Mouse (Mus musculus): ENCODE measurements around the gene Spata21. TPM values are rescaled to one million over a fixed set of nuclear protein-coding genes. Genes with fewer than 3 reads are reported as not detected.

Spata21 gene
- polyA plus RNA-seq, 1 experiment from 2014 or later = 0.12 TPM

DNA sequence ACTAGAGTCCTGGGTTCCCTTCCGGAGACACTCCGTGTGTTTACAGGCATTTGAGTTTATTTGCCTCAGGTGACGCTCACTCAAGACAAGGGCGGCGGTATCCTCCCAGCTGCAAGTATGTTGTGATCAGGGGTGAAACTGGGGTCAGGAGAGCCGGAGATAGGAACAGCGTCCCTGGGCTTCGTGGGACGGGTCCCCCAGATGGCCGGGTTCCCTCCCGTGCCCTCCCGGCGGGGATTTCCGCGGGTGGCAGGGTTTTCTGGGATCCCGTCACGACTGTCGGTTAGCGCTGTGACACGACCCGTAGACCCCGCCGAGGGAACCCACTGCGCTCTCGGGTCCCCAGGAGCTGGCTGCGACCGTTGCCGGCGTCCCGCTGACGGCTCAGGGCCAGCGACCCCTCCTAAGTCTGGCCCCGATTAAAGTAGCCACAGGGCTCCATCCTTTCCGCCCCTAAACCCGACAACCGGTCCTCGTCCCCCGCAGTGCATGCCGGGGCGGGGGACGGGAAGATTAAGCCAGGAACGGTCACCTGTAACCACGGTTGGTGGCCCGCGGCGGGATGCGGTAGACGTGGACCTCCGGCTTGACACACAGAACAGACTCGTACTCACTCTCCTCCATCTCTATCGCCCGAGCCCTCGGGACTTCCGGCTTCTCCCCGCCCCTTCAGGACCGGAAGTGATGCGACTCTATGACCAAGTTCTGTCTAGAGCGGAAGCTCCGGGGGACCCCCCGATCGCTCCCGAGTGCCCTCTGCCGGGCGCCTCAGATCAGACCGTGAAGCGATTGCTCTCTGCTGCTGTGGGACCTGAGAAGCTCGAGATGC is 10.2 kb upstream of the Spata21 start, which contains the start of gene Necap2:
Necap2 (minus strand) TSS at position 677 of the 829 bp plus-strand sequence.
- peak within 1 kb of the TSS; percentile 99 for H3K4me3 ChIP-seq (ENCODE audit: low read depth, low read length)
- no peaks in the 10 kb centered on the region for H3K27me3 ChIP-seq (replicated peaks; ENCODE audit: control insufficient read depth, insufficient read depth, low read length)
- TF ChIP-seq CTCF (IDR thresholded peaks at IDR 0.05; ENCODE audit: low read depth) = peak; percentile 89
- H3K4me2 ChIP-seq (replicated peaks; ENCODE audit: low read depth) = peak within 1 kb of the TSS; percentile 86
- H3K9ac ChIP-seq (ENCODE audit: low read depth, low read length) = peak within 1 kb of the TSS; percentile 89
- peaks cover 20% of the 10 kb centered on the region; the same call in 1 of the 2 replicates for H3K36me3 ChIP-seq (ENCODE audit: control insufficient read depth, insufficient read depth)
- no peaks in the 10 kb centered on the region for H3K9me3 ChIP-seq (ENCODE audit: control insufficient read depth)
- H3K27ac ChIP-seq (ENCODE audit: low read depth, low read length) = peak within 1 kb of the TSS; percentile 73
- H3K4me1 ChIP-seq (replicated peaks; ENCODE audit: control insufficient read depth, insufficient read depth, low read length) = 0 out of 2 replicates have a peak, but pooled peaks cover 4% of the 10 kb centered on the region
- ATAC-seq = peak; percentile 86
- WGBS = under 1% methylated on average over 67 of the region's 67 CpGs

DNA sequence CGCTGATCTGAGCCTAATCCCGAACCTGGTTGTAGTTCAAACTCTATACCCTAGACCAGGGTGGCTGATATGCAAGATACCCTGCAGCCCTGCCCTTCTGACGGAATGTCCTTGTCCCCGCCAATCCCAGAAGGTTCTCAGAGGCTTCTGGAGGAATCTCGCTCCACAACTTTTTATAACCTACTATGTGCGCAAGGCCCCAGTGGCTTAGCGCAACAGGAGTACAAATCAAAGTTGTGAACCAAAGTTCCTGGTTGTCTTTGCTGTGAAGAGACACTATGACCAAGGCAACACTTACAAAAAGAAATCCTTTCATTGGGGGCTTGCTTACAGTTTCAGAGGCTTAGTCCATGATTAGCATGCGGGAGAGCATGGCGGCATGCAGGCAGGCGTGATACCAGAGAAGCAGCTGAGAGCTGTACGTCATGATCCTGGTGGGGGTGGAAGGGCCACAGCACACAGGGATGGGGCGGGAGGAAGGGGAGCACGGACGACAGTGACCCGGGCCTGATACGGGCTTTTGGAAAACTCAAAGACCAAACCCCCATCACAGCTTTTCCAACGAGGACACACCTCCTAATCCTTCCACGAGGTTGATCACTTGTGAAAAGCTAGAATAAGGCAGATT is 9.5 kb upstream of the Spata21 start:
- H3K4me3 ChIP-seq (ENCODE audit: low read depth, low read length) = no peak overlapping the region
- ATAC-seq = no peak

DNA sequence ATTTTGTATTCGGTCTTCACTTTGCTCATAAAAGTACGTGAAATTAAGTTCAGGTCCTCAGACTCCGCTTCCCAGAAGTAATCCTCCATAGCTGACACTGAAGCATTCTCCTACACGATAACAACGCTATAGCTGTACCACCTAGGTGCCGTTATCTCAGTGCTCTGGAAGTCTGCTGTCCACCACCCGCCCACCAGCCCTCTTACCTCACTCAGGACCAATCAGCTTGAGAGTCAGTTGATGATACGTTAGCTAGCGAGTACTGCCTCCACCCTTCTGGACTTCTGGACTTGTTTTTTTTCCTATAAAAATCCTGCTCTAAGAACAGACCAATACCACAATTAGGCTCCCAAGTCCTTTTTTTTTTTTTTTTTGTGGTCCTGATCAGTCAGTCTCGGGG is 1.3 kb upstream of the Spata21 start:
- no peak for TF ChIP-seq CTCF (IDR thresholded peaks at IDR 0.05; ENCODE audit: low read depth)
- H3K9me3 ChIP-seq (ENCODE audit: control insufficient read depth) = no peaks in the 10 kb centered on the region
- peak; percentile 58 for ATAC-seq
- no peaks in the 10 kb centered on the region for H3K36me3 ChIP-seq (ENCODE audit: control insufficient read depth, insufficient read depth)
- no peak overlapping the region for H3K9ac ChIP-seq (ENCODE audit: low read depth, low read length)
- no peaks in the 10 kb centered on the region for H3K27me3 ChIP-seq (replicated peaks; ENCODE audit: control insufficient read depth, insufficient read depth, low read length)
- H3K4me1 ChIP-seq (replicated peaks; ENCODE audit: control insufficient read depth, insufficient read depth, low read length) = no peaks in the 10 kb centered on the region
- H3K4me2 ChIP-seq (replicated peaks; ENCODE audit: low read depth) = no peak overlapping the region
- WGBS = 60% methylated on average over 10 of the region's 10 CpGs
- no peak overlapping the region for H3K4me3 ChIP-seq (ENCODE audit: low read depth, low read length)
- H3K27ac ChIP-seq (ENCODE audit: low read depth, low read length) = no peak overlapping the region

More for the DNA sequence above, 9.5 kb upstream of the Spata21 start:
- Histone ChIP-seq H3K4me1 (replicated peaks; ENCODE audit: control insufficient read depth, insufficient read depth, low read length) (0 out of 2 replicates have a peak, but pooled peaks cover 4% of the 10 kb centered on the region), H3K4me2 (replicated peaks; ENCODE audit: low read depth) (peak overlapping the region; percentile 86), H3K9me3 (ENCODE audit: control insufficient read depth) (no peaks in the 10 kb centered on the region), H3K36me3 (ENCODE audit: control insufficient read depth, insufficient read depth) (peaks cover 13% of the 10 kb centered on the region; the same call in 1 of the 2 replicates), H3K9ac (ENCODE audit: low read depth, low read length) (no peak overlapping the region), H3K27me3 (replicated peaks; ENCODE audit: control insufficient read depth, insufficient read depth, low read length) (no peaks in the 10 kb centered on the region), H3K27ac (ENCODE audit: low read depth, low read length) (no peak overlapping the region; the same call in 1 of the 2 replicates)
- WGBS = 65% methylated on average over 18 of the region's 18 CpGs
- no peak for TF ChIP-seq CTCF (IDR thresholded peaks at IDR 0.05; ENCODE audit: low read depth)

DNA sequence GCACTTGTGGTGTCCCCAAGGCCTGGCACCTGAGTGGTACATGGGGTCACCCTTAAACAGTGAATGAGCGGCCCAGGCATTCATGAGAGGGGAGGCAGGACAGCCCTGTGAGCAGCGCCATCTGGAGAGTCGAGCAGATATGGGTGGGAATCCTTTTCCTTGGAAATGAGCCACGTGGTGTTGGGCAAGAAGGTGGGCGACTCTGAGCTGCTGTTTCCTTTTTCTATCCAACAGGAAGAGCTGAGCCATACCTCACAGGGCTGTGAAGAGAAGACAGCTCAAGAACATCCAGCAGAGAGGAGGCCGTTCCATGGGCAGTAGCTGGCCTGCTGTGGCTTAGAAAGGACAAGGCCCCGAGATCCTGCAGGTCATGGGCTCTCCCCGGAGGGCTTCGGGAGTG is 581 bp downstream of the Spata21 start:
- H3K4me1 ChIP-seq (replicated peaks; ENCODE audit: control insufficient read depth, insufficient read depth, low read length) = no peaks in the 10 kb centered on the region
- H3K4me2 ChIP-seq (replicated peaks; ENCODE audit: low read depth) = no peak overlapping the region
- H3K36me3 ChIP-seq (ENCODE audit: control insufficient read depth, insufficient read depth) = no peaks in the 10 kb centered on the region
- H3K27ac ChIP-seq (ENCODE audit: low read depth, low read length) = no peak overlapping the region
- TF ChIP-seq CTCF (IDR thresholded peaks at IDR 0.05; ENCODE audit: low read depth) = no peak
- no peak overlapping the region for H3K9ac ChIP-seq (ENCODE audit: low read depth, low read length)
- H3K27me3 ChIP-seq (replicated peaks; ENCODE audit: control insufficient read depth, insufficient read depth, low read length) = no peaks in the 10 kb centered on the region
- 57% methylated on average over 9 of the region's 9 CpGs for WGBS
- H3K4me3 ChIP-seq (ENCODE audit: low read depth, low read length) = no peak overlapping the region
- H3K9me3 ChIP-seq (ENCODE audit: control insufficient read depth) = no peaks in the 10 kb centered on the region
- ATAC-seq = no peak

DNA sequence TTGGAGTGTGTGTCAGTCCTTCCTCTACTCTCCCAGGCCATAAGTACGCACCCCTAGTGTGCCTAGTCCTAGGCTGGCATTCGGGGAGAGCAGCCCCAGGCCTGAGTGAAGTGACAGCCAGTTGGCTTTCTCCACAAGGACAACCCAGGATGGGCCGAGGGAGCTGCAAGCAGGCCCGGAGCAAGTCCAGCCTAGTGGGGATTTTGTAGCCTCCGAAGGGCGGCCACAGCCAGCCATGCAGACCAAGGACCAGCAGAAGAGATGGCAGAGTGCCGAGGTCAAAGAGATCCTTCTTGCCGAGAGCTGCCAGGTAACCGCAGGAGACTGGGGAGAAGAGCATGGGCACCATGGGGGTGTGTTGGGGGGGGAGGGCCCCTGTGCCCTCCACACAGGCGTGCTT is 6.9 kb downstream of the Spata21 start:
- TF ChIP-seq CTCF (IDR thresholded peaks at IDR 0.05; ENCODE audit: low read depth) = no peak
- ATAC-seq = no peak
- Histone ChIP-seq H3K9ac (ENCODE audit: low read depth, low read length) (no peak overlapping the region), H3K4me3 (ENCODE audit: low read depth, low read length) (no peak overlapping the region), H3K9me3 (ENCODE audit: control insufficient read depth) (no peaks in the 10 kb centered on the region), H3K27ac (ENCODE audit: low read depth, low read length) (no peak overlapping the region), H3K36me3 (ENCODE audit: control insufficient read depth, insufficient read depth) (no peaks in the 10 kb centered on the region), H3K4me1 (replicated peaks; ENCODE audit: control insufficient read depth, insufficient read depth, low read length) (no peaks in the 10 kb centered on the region), H3K4me2 (replicated peaks; ENCODE audit: low read depth) (no peak overlapping the region), H3K27me3 (replicated peaks; ENCODE audit: control insufficient read depth, insufficient read depth, low read length) (no peaks in the 10 kb centered on the region)
- 81% methylated on average over 10 of the region's 10 CpGs for WGBS

DNA sequence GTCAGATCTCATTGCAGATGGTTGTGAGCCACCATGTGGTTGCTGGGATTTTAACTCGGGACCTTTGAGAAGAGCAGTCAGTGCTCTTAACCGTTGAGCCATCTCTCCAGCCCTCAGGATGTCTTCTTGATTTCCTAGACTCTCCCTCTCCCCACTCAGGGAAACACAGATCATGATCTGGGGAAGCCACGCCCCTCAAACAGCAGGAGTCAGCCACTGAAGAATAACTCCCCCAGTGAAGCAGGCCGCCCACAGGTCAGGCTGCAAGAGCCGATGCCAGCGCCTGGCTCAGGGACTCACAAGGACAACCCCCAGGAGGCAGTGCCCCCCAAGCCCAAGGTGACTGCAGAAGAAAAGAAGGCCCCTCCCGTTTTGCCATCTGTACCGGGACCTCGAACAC is 8.6 kb downstream of the Spata21 start:
- no peaks in the 10 kb centered on the region for H3K4me1 ChIP-seq (replicated peaks; ENCODE audit: control insufficient read depth, insufficient read depth, low read length)
- H3K9ac ChIP-seq (ENCODE audit: low read depth, low read length) = no peak overlapping the region
- ATAC-seq = no peak
- no peak overlapping the region for H3K4me2 ChIP-seq (replicated peaks; ENCODE audit: low read depth)
- no peaks in the 10 kb centered on the region for H3K27me3 ChIP-seq (replicated peaks; ENCODE audit: control insufficient read depth, insufficient read depth, low read length)
- TF ChIP-seq CTCF (IDR thresholded peaks at IDR 0.05; ENCODE audit: low read depth) = no peak
- H3K36me3 ChIP-seq (ENCODE audit: control insufficient read depth, insufficient read depth) = no peaks in the 10 kb centered on the region
- 28% methylated on average over 9 of the region's 9 CpGs for WGBS
- H3K4me3 ChIP-seq (ENCODE audit: low read depth, low read length) = no peak overlapping the region
- no peak overlapping the region for H3K27ac ChIP-seq (ENCODE audit: low read depth, low read length)
- no peaks in the 10 kb centered on the region for H3K9me3 ChIP-seq (ENCODE audit: control insufficient read depth)
